Mouse (Mus musculus) right cerebral cortex, postnatal 14 days (tissue): ENCODE results near the gene Gabarapl2.

Experiments used
- DNase-seq: peaks from one replicate; pipeline ENCODE4 v3.0.0; 2022

The Gabarapl2 gene

GRCm38 (mm10) chr8:111940171-111941100 lies at the start of gene Gabarapl2:
TSS of gene Gabarapl2 (plus strand) at chr8:111940703.
- DNase-seq = peak; percentile 96

- no peak for DNase-seq
These were observed 49.6 kb upstream of the Gabarapl2 start for GRCm38 (mm10) chr8:111890911-111891303.

- no peak for DNase-seq
These were observed 48.5 kb upstream of the Gabarapl2 start for GRCm38 (mm10) chr8:111891983-111892382.

- DNase-seq = no peak
These were observed 47.9 kb upstream of the Gabarapl2 start for GRCm38 (mm10) chr8:111892615-111893014.

- no peak for DNase-seq
These were observed 45.5 kb upstream of the Gabarapl2 start for GRCm38 (mm10) chr8:111894955-111895354.

GRCm38 (mm10) chr8:111898586-111898985 lies 41.9 kb upstream of the Gabarapl2 start:
- DNase-seq = no peak

- no peak for DNase-seq
These were observed 38.4 kb upstream of the Gabarapl2 start for GRCm38 (mm10) chr8:111902080-111902479.

- DNase-seq = no peak
These were observed 34.9 kb upstream of the Gabarapl2 start for GRCm38 (mm10) chr8:111905500-111906121.

GRCm38 (mm10) chr8:111909621-111910450 lies 30.7 kb upstream of the Gabarapl2 start, which contains the start of gene Chst5:
TSS of gene Chst5 (minus strand) at chr8:111910447.
- no peak for DNase-seq

GRCm38 (mm10) chr8:111911572-111911971 lies 28.9 kb upstream of the Gabarapl2 start:
- no peak for DNase-seq

GRCm38 (mm10) chr8:111912860-111913432 lies 27.6 kb upstream of the Gabarapl2 start:
- peak; percentile 49 for DNase-seq

- no peak for DNase-seq
These were observed 20.8 kb upstream of the Gabarapl2 start for GRCm38 (mm10) chr8:111919663-111920062.

- no peak for DNase-seq
These were observed 19.5 kb upstream of the Gabarapl2 start for GRCm38 (mm10) chr8:111920971-111921370.

- DNase-seq = peak; percentile 46
These were observed 17.1 kb upstream of the Gabarapl2 start for GRCm38 (mm10) chr8:111923383-111923804.

- no peak for DNase-seq
These were observed 15.5 kb upstream of the Gabarapl2 start for GRCm38 (mm10) chr8:111924976-111925375.

- DNase-seq = no peak
These were observed 10.7 kb upstream of the Gabarapl2 start for GRCm38 (mm10) chr8:111929648-111930344.

- no peak for DNase-seq
These were observed 8.8 kb upstream of the Gabarapl2 start for GRCm38 (mm10) chr8:111931721-111932120.

- DNase-seq = no peak
These were observed 7.7 kb upstream of the Gabarapl2 start for GRCm38 (mm10) chr8:111932580-111933336.

GRCm38 (mm10) chr8:111933348-111934076 lies 7.0 kb upstream of the Gabarapl2 start, which contains the start of gene Tmem231:
TSS of gene Tmem231 (minus strand) at chr8:111933881.
- DNase-seq = peak; percentile 90

- no peak for DNase-seq
These were observed 6.3 kb upstream of the Gabarapl2 start for GRCm38 (mm10) chr8:111934201-111934600.
